Mouse (Mus musculus): ENCODE measurements around the gene Myh6.
"Not testable (repeated sequence)": the region's sequence is repeated elsewhere in the genome, so short reads cannot be mapped to it uniquely, and the experiment has no call there.

DNA sequence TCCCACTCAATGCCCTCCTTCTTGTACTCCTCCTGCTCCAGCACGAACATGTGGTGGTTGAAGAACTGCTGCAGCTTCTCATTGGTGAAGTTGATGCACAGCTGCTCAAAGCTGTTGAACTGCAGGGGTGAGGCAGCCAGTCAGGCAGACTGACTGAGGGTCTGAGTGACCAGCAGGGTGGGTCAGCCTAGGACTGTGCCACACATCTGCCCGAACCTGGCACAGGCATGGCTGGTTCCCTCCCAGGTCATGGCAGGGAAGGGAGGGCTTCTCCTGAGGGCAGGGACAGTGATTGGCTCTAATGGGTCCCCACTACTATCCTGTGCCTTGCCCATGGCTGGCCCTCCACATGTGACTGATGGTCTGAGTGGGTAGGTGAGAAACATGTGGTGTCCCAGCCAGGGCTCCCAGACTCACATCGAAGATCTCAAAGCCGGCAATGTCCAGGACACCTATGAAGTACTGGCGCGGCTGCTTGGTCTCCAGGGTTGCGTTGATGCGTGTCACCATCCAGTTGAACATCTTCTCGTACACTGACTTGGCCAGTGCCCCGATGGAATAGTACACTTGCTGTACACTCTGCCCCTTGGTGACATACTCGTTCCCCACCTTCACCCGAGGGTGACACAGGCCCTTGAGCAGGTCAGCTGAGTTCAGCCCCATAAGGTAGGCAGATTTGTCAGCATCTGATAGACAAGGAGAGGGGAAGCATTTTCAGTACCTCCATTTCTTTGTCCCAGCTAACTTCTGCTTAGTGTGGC is 6.7 kb downstream of the Myh6 start:
- not testable (repeated sequence) for TF ChIP-seq GATA1, TAL1 (IDR thresholded peaks at IDR 0.05; ENCODE audit: low read length)
